Mouse (Mus musculus) midbrain, embryonic 14.5 days (tissue): Measurements from ENCODE around the gene Mfsd12. TPM values are rescaled to one million over a fixed set of nuclear protein-coding genes. Genes with fewer than 3 reads are reported as not detected.

Experiments
- ATAC-seq: fragments of 200-750 bp; cut with Nextera tagmentation; 2 replicates; pipeline ENCODE4 v1.8.0; 2017; ENCODE audit warnings: moderate number of reproducible peaks, moderate library complexity; ENCODE audit not compliant: low FRiP score, low TSS enrichment
- DNase-seq: peaks from one replicate; pipeline ENCODE4 v3.0.0-alpha.2; 2015
- H3K27ac ChIP-seq: fragments of 300-500 bp; sonication (generic); replicated peaks from 2 replicates; pipeline ENCODE4 v1.5.1; 2014; ENCODE audit warnings: mild to moderate bottlenecking, low read depth, low read length, moderate library complexity
- H3K27me3 ChIP-seq: fragments of 300-500 bp; sonication (generic); 2 replicates; pipeline ENCODE4 v1.6.1; 2014; ENCODE audit warnings: low read length, control low read depth, mixed read lengths; ENCODE audit not compliant: control insufficient read depth, insufficient read depth
- H3K36me3 ChIP-seq: fragments of 300-500 bp; sonication (generic); 2 replicates; pipeline ENCODE4 v1.6.1; 2014; ENCODE audit warnings: low read length, control low read depth; ENCODE audit not compliant: control insufficient read depth, insufficient read depth
- H3K4me1 ChIP-seq: fragments of 300-500 bp; sonication (generic); 2 replicates; pipeline ENCODE4 v1.6.1; 2014; ENCODE audit warnings: mild to moderate bottlenecking, antibody characterized with exemption, low read length, control low read depth; ENCODE audit not compliant: control insufficient read depth, insufficient read depth
- H3K4me2 ChIP-seq: fragments of 300-500 bp; sonication (generic); 2 replicates; pipeline ENCODE4 v1.6.1; 2014; ENCODE audit warnings: mild to moderate bottlenecking, low read length, moderate library complexity
- H3K4me3 ChIP-seq: fragments of 300-500 bp; sonication (generic); replicated peaks from 2 replicates; pipeline ENCODE4 v1.5.1; 2014; ENCODE audit warnings: low read depth, low read length
- H3K9ac ChIP-seq: fragments of 300-500 bp; sonication (generic); replicated peaks from 2 replicates; pipeline ENCODE4 v1.6.1; 2014; ENCODE audit warnings: mild to moderate bottlenecking, low read length, moderate library complexity
- H3K9me3 ChIP-seq: fragments of 300-500 bp; sonication (generic); 2 replicates; pipeline ENCODE4 v1.6.1; 2016; ENCODE audit warnings: low read length, control low read depth, mixed read lengths; ENCODE audit not compliant: control insufficient read depth
- WGBS: fragments of 180-500 bp; shearing (Covaris S2); extraction: QIAGEN DNeasy Blood & Tissue Kit; methylation state at CpG from one replicate; pipeline ENCODE4 v1.1.7; 2014; 5-methylcytosine and 5-hydroxymethylcytosine counted together
- polyA plus RNA-seq: library from polyadenylated mRNA; unstranded; fragments of >200 nt; fragmentation: Nextera tagmentation; extraction: Ambion mirVana; gene quantifications from 2 replicates; pipeline ENCODE4 v1.2.1, GENCODE M21; 2014

Mfsd12 gene
- polyA plus RNA-seq, 1 experiment from 2014 or later, result 5.9 TPM

DNA sequence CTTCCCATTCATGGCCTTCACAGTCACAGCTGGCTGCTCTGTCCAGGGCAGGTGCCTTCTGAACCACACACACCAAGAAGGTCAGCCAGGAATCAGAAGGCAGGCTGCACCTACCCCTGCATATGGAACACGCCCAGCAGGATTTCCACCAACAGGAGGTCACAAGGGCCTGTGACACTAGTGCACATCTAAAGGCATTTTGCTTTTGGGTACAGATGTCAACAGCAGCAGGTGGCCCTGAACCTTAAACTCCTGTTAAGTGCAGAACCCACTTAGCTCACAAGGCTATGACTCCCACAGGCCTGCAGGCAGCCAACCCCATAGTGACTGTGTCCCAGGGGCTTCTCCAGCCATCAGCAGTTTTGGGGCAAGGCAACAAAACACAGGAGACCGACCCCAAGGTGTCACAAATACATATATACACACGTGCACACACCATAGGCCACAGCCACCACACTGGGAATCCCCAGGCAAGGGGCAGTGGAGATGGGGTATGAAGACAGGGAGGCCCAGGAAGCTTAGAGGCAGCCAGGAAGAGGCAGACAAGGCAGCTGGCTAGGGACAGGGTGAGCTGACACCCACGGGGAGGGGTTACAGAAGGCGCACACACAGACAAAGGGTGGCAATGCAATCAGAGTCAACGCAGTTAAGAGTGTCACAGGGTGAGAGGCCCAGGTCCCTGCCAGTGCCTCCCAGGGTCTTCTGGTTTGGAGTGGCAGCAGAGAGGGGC lies 9.4 kb downstream of the Mfsd12 start:
- Histone ChIP-seq H3K27ac (no peak overlapping the region), H3K4me2 (no peak overlapping the region), H3K4me1 (peaks cover 20% of the 10 kb centered on the region), H3K9ac (no peak overlapping the region), H3K9me3 (no peaks in the 10 kb centered on the region), H3K36me3 (peaks cover 55% of the 10 kb centered on the region), H3K4me3 (no peak overlapping the region), H3K27me3 (peaks cover 14% of the 10 kb centered on the region; the same call in 1 of the 2 replicates)
- 78% methylated on average over 6 of the region's 6 CpGs for WGBS
- ATAC-seq (no peak), DNase-seq (no peak)

- Histone ChIP-seq H3K9me3 (no peaks in the 10 kb centered on the region), H3K9ac (no peak overlapping the region), H3K4me2 (no peak overlapping the region), H3K27ac (no peak overlapping the region), H3K36me3 (peaks cover 56% of the 10 kb centered on the region), H3K4me1 (peaks cover 20% of the 10 kb centered on the region), H3K4me3 (no peak overlapping the region), H3K27me3 (peaks cover 14% of the 10 kb centered on the region; the same call in 1 of the 2 replicates)
- DNase-seq, result no peak
- no peak for ATAC-seq
- WGBS, result 60% methylated on average over 6 of the region's 6 CpGs
Measured at GRCm38 (mm10) chr10:81367207-81367495, 9.9 kb downstream of the Mfsd12 start.

GRCm38 (mm10) chr10:81375322-81375721 lies 18.0 kb downstream of the Mfsd12 start:
- H3K4me1 ChIP-seq, result peaks cover 20% of the 10 kb centered on the region
- no peak overlapping the region for H3K4me3 ChIP-seq
- H3K4me2 ChIP-seq, result no peak overlapping the region
- H3K27me3 ChIP-seq, result no peaks in the 10 kb centered on the region
- H3K9ac ChIP-seq, result no peak overlapping the region
- H3K27ac ChIP-seq, result no peak overlapping the region
- no peaks in the 10 kb centered on the region for H3K9me3 ChIP-seq
- no peak for ATAC-seq
- 96% methylated on average over 10 of the region's 10 CpGs for WGBS
- peaks cover 37% of the 10 kb centered on the region for H3K36me3 ChIP-seq
- DNase-seq, result no peak

DNA sequence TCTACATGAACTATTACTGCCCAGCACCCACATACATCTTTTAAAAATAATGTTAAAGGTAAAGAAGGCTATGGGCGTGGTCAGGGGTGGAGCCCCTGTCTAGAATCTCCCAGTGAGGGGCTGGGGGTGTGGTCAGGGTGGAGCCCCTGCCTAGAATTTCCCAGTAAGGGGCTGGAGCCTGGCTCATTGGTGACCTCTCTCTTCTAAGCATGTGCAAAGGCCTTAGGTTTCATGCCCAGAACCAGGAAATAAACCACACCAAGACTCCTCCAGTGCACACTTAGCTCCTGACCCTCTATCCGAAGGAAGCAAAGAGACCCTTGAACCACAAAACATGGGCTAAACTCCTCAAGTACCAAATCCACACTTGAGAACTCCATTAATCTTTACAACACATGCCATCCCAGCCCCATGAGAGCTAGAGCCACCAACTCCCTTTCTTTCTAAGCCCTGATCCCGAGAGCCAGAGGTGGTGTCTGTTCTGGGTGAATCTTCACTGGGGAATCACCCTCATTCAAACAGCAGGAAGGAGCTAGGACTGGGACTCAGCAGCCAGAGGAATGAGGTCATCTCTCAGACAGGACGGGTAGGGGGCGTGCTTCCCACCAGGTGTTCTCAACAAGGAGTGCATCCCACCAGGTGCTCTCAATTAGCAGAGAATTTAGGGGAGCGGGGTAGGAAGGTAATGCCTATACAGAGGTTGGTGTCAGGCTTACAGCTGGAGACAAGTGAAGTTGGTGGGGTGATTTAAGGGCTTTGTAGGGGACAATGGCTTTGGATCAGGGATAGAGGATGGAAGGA lies 19.5 kb downstream of the Mfsd12 start:
- Histone ChIP-seq H3K4me2 (peak overlapping the region; percentile 91), H3K4me3 (peak overlapping the region; percentile 85), H3K4me1 (peaks cover 20% of the 10 kb centered on the region), H3K9me3 (no peaks in the 10 kb centered on the region), H3K36me3 (peaks cover 24% of the 10 kb centered on the region), H3K27me3 (no peaks in the 10 kb centered on the region), H3K9ac (peak overlapping the region; percentile 92; the same call in 1 of the 2 replicates), H3K27ac (no peak overlapping the region)
- WGBS, result 45% methylated on average over 6 of the region's 6 CpGs
- ATAC-seq (no peak), DNase-seq (no peak)

- Histone ChIP-seq H3K9ac (peak overlapping the region; percentile 92), H3K4me1 (peaks cover 20% of the 10 kb centered on the region), H3K4me2 (peak overlapping the region; percentile 91), H3K4me3 (peak overlapping the region; percentile 85), H3K27me3 (no peaks in the 10 kb centered on the region), H3K27ac (no peak overlapping the region), H3K9me3 (no peaks in the 10 kb centered on the region), H3K36me3 (peaks cover 24% of the 10 kb centered on the region)
- no peak for DNase-seq
- no peak for ATAC-seq
- WGBS, result 65% methylated on average over 2 of the region's 2 CpGs
Measured at GRCm38 (mm10) chr10:81377362-81377664, 20.0 kb downstream of the Mfsd12 start.

GRCm38 (mm10) chr10:81377793-81378552 lies 20.7 kb downstream of the Mfsd12 start, which contains the start of gene Fzr1:
Gene Fzr1, minus strand, starts transcription at chr10:81378516.
- H3K27me3 ChIP-seq, result no peaks in the 10 kb centered on the region
- no peak for DNase-seq
- H3K9me3 ChIP-seq, result no peaks in the 10 kb centered on the region
- H3K9ac ChIP-seq, result peak within 1 kb of the TSS; percentile 92
- under 1% methylated on average over 58 of the region's 59 CpGs for WGBS
- peak within 1 kb of the TSS; percentile 85 for H3K27ac ChIP-seq
- peak; percentile 49 for ATAC-seq
- peak within 1 kb of the TSS; percentile 85 for H3K4me3 ChIP-seq
- H3K4me1 ChIP-seq, result peaks cover 20% of the 10 kb centered on the region
- H3K4me2 ChIP-seq, result peak within 1 kb of the TSS; percentile 91
- peaks cover 21% of the 10 kb centered on the region for H3K36me3 ChIP-seq

DNA sequence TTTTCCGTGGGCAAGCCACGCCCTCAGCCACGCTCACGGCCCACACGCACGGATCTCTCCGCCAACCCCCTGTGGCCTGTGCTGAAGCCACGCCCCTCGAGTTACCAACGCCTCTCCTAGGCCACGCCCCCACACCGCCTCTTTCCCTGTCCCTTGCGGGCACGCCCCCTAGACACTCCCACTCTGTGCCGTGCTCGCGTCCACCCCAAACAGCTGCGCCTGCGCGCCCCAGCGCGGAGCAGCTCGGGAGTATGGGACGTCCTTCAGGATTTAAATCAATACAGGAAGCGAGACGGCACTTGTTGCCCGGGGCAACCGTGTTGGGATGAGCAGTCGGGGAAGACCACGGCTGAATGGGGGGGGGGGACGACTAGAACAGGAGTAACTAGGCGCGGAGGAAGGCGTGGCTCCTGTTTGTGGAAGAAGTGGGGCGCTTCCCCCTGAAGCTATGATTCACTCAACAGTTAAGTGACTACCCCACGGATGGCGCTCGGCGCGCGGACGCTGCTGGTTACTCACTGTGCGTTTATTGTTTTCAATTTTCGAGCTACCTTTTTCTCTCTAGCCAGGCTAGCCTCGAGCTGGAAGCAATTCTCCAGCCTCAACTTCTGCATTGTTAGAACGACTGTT lies 21.4 kb downstream of the Mfsd12 start:
- Histone ChIP-seq H3K9me3 (no peaks in the 10 kb centered on the region), H3K27ac (peak overlapping the region; percentile 85), H3K9ac (peak overlapping the region; percentile 92), H3K4me1 (peaks cover 20% of the 10 kb centered on the region), H3K4me3 (peak overlapping the region; percentile 85), H3K27me3 (no peaks in the 10 kb centered on the region), H3K4me2 (peak overlapping the region; percentile 63), H3K36me3 (peaks cover 14% of the 10 kb centered on the region)
- DNase-seq, result peak; percentile 100
- peak; percentile 98 for ATAC-seq
- WGBS, result under 1% methylated on average over 46 of the region's 46 CpGs

DNA sequence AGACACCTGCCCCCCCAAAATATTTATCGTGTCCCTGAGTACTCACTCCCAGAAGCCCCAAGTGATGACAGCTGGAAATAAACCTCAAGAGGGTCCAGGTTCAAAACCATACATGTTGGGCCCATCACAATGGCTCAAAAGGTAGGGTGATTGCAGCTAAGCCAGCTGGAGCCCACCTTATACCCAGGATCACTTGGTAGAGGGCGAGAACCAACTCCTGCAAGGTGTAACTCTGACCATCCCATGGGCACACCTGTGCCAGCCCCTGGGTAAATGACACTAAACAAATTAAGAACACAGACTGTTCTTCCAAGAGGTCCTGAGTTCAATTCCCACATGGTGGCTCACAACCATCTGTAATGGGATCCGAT lies 21.9 kb downstream of the Mfsd12 start:
- H3K4me2 ChIP-seq, result peak overlapping the region; percentile 63
- peaks cover 20% of the 10 kb centered on the region for H3K4me1 ChIP-seq
- no peaks in the 10 kb centered on the region for H3K9me3 ChIP-seq
- peak overlapping the region; percentile 72 for H3K27ac ChIP-seq
- DNase-seq (no peak), ATAC-seq (no peak)
- no peaks in the 10 kb centered on the region for H3K27me3 ChIP-seq
- WGBS, result 61% methylated on average over 3 of the region's 3 CpGs
- H3K9ac ChIP-seq, result no peak overlapping the region; the same call in 1 of the 2 replicates
- peak overlapping the region; percentile 85 for H3K4me3 ChIP-seq
- H3K36me3 ChIP-seq, result peaks cover 9% of the 10 kb centered on the region; the same call in 1 of the 2 replicates
